Mouse (Mus musculus) testis, adult 2 months (tissue): ENCODE measurements at regions not wholly inside any gene's neighbourhood (a gene's known extent, or its start where the extent isn't known, plus 50 kb on each side); places are given as distances from the start of the nearest gene placed in this dataset.
"Not testable (repeated sequence)": the region's sequence is repeated elsewhere in the genome, so short reads cannot be mapped to it uniquely, and the experiment has no call there.

ENCODE experiments used
- H3K27ac ChIP-seq: fragments of 200-500 bp; 2 replicates; pipeline ENCODE4 v1.5.1; 2012; ENCODE audit warnings: low read depth, low read length; ENCODE audit not compliant: control insufficient read depth, insufficient read depth
- H3K27me3 ChIP-seq: fragments of 200-500 bp; 2 replicates; pipeline ENCODE4 v1.6.1; 2012; ENCODE audit warnings: mild to moderate bottlenecking, low read length, moderate library complexity; ENCODE audit not compliant: control insufficient read depth, insufficient read depth
- H3K36me3 ChIP-seq: fragments of 200-500 bp; 2 replicates; pipeline ENCODE4 v1.6.1; 2012; ENCODE audit warnings: mild to moderate bottlenecking, low read length; ENCODE audit not compliant: control insufficient read depth, insufficient read depth
- H3K4me1 ChIP-seq: fragments of 200-500 bp; 2 replicates; pipeline ENCODE4 v1.6.1; 2012; ENCODE audit warnings: low read length; ENCODE audit not compliant: control insufficient read depth, insufficient read depth
- H3K4me3 ChIP-seq: fragments of 200-500 bp; 2 replicates; pipeline ENCODE4 v1.5.1; 2012; ENCODE audit warnings: low read depth, mild to moderate bottlenecking, low read length, moderate library complexity, mixed read lengths; ENCODE audit not compliant: control insufficient read depth
- CTCF ChIP-seq: fragments of 200-500 bp; IDR thresholded peaks from 2 replicates; pipeline ENCODE4 v1.5.1; 2012; ENCODE audit warnings: low read depth, mild to moderate bottlenecking, inconsistent platforms, low read length, moderate library complexity; ENCODE audit not compliant: control insufficient read depth, insufficient read depth, insufficient replicate concordance
- POLR2A ChIP-seq: fragments of 200-500 bp; IDR thresholded peaks from 2 replicates; pipeline ENCODE4 v1.6.1; 2012; ENCODE audit warnings: low read depth, mild to moderate bottlenecking, inconsistent platforms, low read length, moderate library complexity; ENCODE audit not compliant: control insufficient read depth

DNA sequence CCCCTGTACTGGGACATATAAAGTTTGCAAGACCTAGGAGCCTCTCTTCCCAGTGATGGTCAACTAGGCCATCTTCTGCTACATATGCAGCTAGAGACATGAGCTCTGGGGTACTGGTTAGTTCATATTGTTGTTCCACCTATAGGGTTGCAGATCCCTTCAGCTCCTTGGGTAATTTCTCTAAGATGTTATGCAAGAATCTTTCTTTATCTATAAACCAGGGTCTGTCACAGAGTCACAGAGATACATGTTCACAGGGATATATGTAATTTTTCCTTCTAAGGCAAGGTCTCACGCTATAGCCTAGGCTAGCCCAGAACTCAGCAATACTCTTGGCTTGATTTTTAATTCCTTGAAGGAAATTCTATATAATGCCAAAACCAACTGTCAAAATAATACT is 56.9 kb downstream of the Zfp36l1 start:
- not testable (repeated sequence) for H3K27ac ChIP-seq, H3K4me3 ChIP-seq, H3K4me1 ChIP-seq, H3K36me3 ChIP-seq, H3K27me3 ChIP-seq

DNA sequence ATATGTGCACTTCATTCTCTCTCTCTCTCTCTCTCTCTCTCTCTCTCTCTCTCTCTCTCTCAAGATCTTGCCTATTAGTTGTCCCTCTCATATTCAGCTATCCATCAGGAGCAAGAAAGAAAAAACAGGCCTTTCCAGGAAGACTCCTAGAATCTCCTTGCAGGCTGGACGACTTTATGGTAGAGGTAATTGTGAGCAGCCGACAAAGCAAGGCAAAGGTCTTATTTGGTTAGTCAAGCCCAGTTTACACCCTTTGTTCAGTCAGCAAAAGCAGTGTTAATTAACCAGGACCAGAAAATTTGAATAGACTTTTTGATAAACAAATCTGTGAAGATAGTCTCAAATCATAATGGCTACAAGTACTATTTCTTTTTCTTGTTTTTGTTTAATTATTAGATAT is 57.4 kb downstream of the Zfp36l1 start:
- H3K36me3 ChIP-seq, result no peaks in the 10 kb centered on the region
- no peak for TF ChIP-seq POLR2A
- no peak for TF ChIP-seq CTCF
- H3K27me3 ChIP-seq, result no peaks in the 10 kb centered on the region
- H3K27ac ChIP-seq, result no peak overlapping the region
- no peaks in the 10 kb centered on the region for H3K4me1 ChIP-seq
- no peak overlapping the region for H3K4me3 ChIP-seq

DNA sequence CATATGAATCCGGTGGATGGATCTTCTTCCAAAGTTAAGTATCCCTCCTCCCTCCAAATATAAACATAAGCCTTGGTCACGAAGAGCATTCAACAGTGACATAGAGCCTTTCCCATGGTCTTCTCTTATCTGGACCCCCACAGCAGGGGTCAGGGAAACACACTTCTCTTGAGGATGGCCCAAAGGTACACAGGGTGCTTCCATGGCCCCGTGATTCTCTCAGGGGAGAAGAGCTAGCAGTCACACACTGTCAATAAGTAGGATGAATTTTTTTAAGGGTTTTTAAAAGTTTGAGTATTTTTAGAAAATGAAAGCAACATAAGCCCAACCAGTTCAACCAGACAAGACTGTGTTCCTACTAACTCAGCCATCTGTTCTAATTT is 58.2 kb downstream of the Zfp36l1 start:
- Histone ChIP-seq H3K27me3 (no peaks in the 10 kb centered on the region), H3K27ac (peak overlapping the region; percentile 36; the same call in 1 of the 2 replicates), H3K36me3 (no peaks in the 10 kb centered on the region), H3K4me3 (no peak overlapping the region), H3K4me1 (no peaks in the 10 kb centered on the region)
- no peak for TF ChIP-seq CTCF
- no peak for TF ChIP-seq POLR2A

DNA sequence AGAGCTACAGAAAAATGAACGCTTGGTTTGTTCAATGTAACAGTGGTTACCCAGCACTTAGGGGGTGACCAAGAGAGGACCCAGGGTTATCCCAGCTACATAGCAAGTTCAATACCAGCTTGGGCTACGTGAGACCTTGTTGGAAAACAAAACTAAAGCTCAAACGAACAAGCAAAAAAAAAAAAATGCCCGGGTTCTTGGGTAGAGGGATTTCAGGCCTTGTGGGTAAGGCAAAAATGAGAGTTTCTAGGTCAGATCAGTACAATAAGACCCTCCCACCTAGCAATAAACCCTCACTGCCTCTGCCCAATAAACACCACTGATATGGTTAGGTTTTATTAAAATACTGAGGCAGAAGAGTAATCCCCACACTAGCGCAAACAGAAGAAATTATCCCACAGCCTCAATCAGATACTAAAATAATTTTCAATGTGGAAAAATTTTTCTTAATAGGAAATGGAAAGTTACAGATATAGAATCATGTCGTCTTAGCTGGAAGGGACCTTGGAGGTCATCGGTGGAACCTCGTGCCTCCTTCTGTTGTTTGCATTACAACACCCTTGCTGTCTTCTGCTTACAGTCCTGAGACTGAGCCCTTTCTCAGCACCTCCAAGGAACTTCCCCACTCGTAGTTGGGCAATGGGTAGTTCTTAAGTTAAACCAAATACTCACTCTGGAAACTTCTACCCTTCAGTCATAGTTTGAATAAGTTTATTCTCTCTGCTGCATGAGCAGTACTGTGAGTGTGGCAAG is 58.7 kb downstream of the Zfp36l1 start:
- no peak overlapping the region for H3K4me3 ChIP-seq
- H3K4me1 ChIP-seq, result no peaks in the 10 kb centered on the region
- H3K36me3 ChIP-seq, result no peaks in the 10 kb centered on the region
- no peak for TF ChIP-seq POLR2A
- no peak for TF ChIP-seq CTCF
- H3K27me3 ChIP-seq, result no peaks in the 10 kb centered on the region
- H3K27ac ChIP-seq, result peak overlapping the region; percentile 36; the same call in 1 of the 2 replicates

DNA sequence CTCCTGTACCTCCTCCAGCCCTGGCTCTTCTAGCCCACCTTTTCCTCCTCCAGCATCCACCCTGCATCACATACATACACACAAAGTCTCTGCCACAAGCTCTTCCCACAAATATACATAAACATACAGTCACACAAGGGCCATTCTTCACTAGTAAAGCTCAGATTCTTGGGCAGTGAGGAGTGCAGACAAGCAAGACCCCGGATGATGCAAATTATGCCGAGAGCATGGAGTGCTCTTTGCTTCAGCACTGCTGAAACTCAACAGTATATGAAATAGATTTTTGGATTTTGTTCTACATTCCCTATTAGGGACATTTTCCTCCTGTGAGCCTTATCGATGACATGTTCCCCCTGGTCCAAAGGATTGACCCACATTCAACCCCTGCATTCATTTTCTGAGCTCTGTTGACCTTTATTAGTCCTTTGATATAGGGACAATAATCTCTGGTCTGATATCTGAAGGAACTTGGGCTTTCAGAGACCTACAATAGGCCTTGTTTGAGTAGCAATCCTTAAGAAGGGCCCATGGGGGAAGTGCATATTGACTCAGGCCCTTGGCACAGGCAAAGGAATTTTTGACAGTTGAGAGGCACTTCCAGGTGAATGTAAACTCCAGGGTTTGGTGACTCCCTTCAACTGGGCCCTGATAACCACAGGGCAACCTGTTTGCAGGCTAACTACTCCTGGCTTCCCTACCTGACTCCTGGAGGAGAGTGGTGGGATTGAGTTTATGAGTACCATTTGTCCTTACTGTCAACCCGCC is 64.4 kb downstream of the Zfp36l1 start:
- H3K27ac ChIP-seq, result no peak overlapping the region
- no peak for TF ChIP-seq CTCF
- no peak for TF ChIP-seq POLR2A

GRCm38 (mm10) chr12:80046625-80047303 is 66.0 kb downstream of the Zfp36l1 start:
- H3K27ac ChIP-seq, result no peak overlapping the region
- no peaks in the 10 kb centered on the region for H3K27me3 ChIP-seq
- no peak overlapping the region for H3K4me3 ChIP-seq
- TF ChIP-seq CTCF, result no peak
- no peak for TF ChIP-seq POLR2A
- no peaks in the 10 kb centered on the region for H3K4me1 ChIP-seq
- no peaks in the 10 kb centered on the region for H3K36me3 ChIP-seq

More for the DNA sequence above, 64.4 kb downstream of the Zfp36l1 start:
- Histone ChIP-seq H3K4me1 (no peaks in the 10 kb centered on the region), H3K36me3 (no peaks in the 10 kb centered on the region), H3K4me3 (no peak overlapping the region), H3K27me3 (no peaks in the 10 kb centered on the region)
